Mouse (Mus musculus): ENCODE results near the gene Ttc23. TPM values are rescaled to one million over a fixed set of nuclear protein-coding genes. Genes with fewer than 3 reads are reported as not detected.

Gene Ttc23
- polyA plus RNA-seq, 1 experiment from 2014 or later, result 33.5 TPM

GRCm38 (mm10) chr7:67644833-67645680, 2.2 kb upstream of the Ttc23 start, which contains the start of gene Lrrc28:
TSS of gene Lrrc28 (minus strand) at chr7:67645268.
- H3K4me3 ChIP-seq (ENCODE audit: low read depth, low read length), result peak within 1 kb of the TSS; percentile 61
- no peaks in the 10 kb centered on the region for H3K36me3 ChIP-seq (ENCODE audit: insufficient read depth)
- peak within 1 kb of the TSS; percentile 72 for H3K4me2 ChIP-seq
- WGBS, result under 1% methylated on average over 55 of the region's 55 CpGs
- H3K9me3 ChIP-seq (ENCODE audit: low read depth, low read length), result no peaks in the 10 kb centered on the region
- H3K9ac ChIP-seq, result peak within 1 kb of the TSS; percentile 71
- no peaks in the 10 kb centered on the region for H3K27me3 ChIP-seq (ENCODE audit: insufficient read depth, low read length)
- ATAC-seq (ENCODE audit: insufficient read depth) (peak; percentile 99), DNase-seq (peak; percentile 100)
- TF ChIP-seq CTCF (IDR thresholded peaks at IDR 0.05; ENCODE audit: low read depth), result no peak
- 0 out of 2 replicates have a peak, but pooled peaks cover 9% of the 10 kb centered on the region for H3K4me1 ChIP-seq (ENCODE audit: insufficient read depth)
- peak within 1 kb of the TSS; percentile 85 for H3K27ac ChIP-seq (ENCODE audit: low read depth)

GRCm38 (mm10) chr7:67645681-67646014, 1.6 kb upstream of the Ttc23 start:
- peak overlapping the region; percentile 68 for H3K9ac ChIP-seq
- no peaks in the 10 kb centered on the region for H3K9me3 ChIP-seq (ENCODE audit: low read depth, low read length)
- H3K4me3 ChIP-seq (ENCODE audit: low read depth, low read length), result peak overlapping the region; percentile 61
- no peaks in the 10 kb centered on the region for H3K36me3 ChIP-seq (ENCODE audit: insufficient read depth)
- H3K4me2 ChIP-seq, result peak overlapping the region; percentile 72
- H3K27ac ChIP-seq (ENCODE audit: low read depth), result peak overlapping the region; percentile 85
- H3K27me3 ChIP-seq (ENCODE audit: insufficient read depth, low read length), result no peaks in the 10 kb centered on the region
- H3K4me1 ChIP-seq (ENCODE audit: insufficient read depth), result 0 out of 2 replicates have a peak, but pooled peaks cover 9% of the 10 kb centered on the region
- TF ChIP-seq CTCF (IDR thresholded peaks at IDR 0.05; ENCODE audit: low read depth), result no peak
- peak; percentile 6; the same call in 1 of the 2 replicates for ATAC-seq (ENCODE audit: insufficient read depth)
- no peak for DNase-seq
- WGBS, result under 1% methylated on average over 15 of the region's 15 CpGs

- H3K4me3 ChIP-seq (ENCODE audit: low read depth, low read length), result peak overlapping the region; percentile 61
- H3K4me1 ChIP-seq (ENCODE audit: insufficient read depth), result 0 out of 2 replicates have a peak, but pooled peaks cover 9% of the 10 kb centered on the region
- no peaks in the 10 kb centered on the region for H3K36me3 ChIP-seq (ENCODE audit: insufficient read depth)
- WGBS, result 9% methylated on average over 6 of the region's 6 CpGs
- no peak overlapping the region for H3K27ac ChIP-seq (ENCODE audit: low read depth)
- DNase-seq (no peak), ATAC-seq (ENCODE audit: insufficient read depth) (no peak)
- H3K27me3 ChIP-seq (ENCODE audit: insufficient read depth, low read length), result no peaks in the 10 kb centered on the region
- H3K9ac ChIP-seq, result peak overlapping the region; percentile 68
- no peak for TF ChIP-seq CTCF (IDR thresholded peaks at IDR 0.05; ENCODE audit: low read depth)
- H3K4me2 ChIP-seq, result peak overlapping the region; percentile 72
- H3K9me3 ChIP-seq (ENCODE audit: low read depth, low read length), result no peaks in the 10 kb centered on the region
These were observed 1.1 kb upstream of the Ttc23 start for GRCm38 (mm10) chr7:67646131-67646530.

GRCm38 (mm10) chr7:67648376-67648775, 1.2 kb downstream of the Ttc23 start:
- no peak for TF ChIP-seq CTCF (IDR thresholded peaks at IDR 0.05; ENCODE audit: low read depth)

DNA sequence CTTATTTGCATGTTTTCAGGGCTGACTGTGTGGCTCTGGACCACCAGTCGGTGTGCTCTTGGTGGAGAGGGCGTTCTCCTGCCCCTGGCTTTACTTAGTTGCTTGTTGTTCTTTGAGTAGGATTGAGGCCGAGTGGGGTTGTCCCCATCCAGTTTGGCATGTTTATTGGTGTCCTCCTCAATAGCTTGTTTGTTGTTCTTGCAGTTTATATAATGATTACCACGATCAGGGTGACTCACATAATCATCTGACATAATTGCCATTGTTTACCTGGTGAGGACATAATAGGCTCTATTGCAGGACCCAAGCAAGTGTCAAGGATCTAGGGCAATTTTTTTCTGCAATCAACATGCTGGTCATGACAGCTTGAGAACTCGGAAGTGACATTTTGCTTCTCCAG, 5.0 kb downstream of the Ttc23 start:
- no peak for TF ChIP-seq CTCF (IDR thresholded peaks at IDR 0.05; ENCODE audit: low read depth)
- no peaks in the 10 kb centered on the region for H3K9me3 ChIP-seq (ENCODE audit: low read depth, low read length)
- DNase-seq (no peak), ATAC-seq (ENCODE audit: insufficient read depth) (no peak)
- no peak overlapping the region for H3K4me3 ChIP-seq (ENCODE audit: low read depth, low read length)
- H3K9ac ChIP-seq, result no peak overlapping the region
- H3K36me3 ChIP-seq (ENCODE audit: insufficient read depth), result no peaks in the 10 kb centered on the region; the same call in 1 of the 2 replicates
- no peak overlapping the region for H3K27ac ChIP-seq (ENCODE audit: low read depth)
- 61% methylated on average over 5 of the region's 5 CpGs for WGBS
- H3K27me3 ChIP-seq (ENCODE audit: insufficient read depth, low read length), result no peaks in the 10 kb centered on the region
- no peak overlapping the region for H3K4me2 ChIP-seq
- peaks cover 10% of the 10 kb centered on the region; the same call in 1 of the 2 replicates for H3K4me1 ChIP-seq (ENCODE audit: insufficient read depth)

More at GRCm38 (mm10) chr7:67648376-67648775, 1.2 kb downstream of the Ttc23 start:
- 51% methylated on average over 4 of the region's 4 CpGs for WGBS
- H3K9me3 ChIP-seq (ENCODE audit: low read depth, low read length), result no peaks in the 10 kb centered on the region
- H3K27ac ChIP-seq (ENCODE audit: low read depth), result no peak overlapping the region
- ATAC-seq (ENCODE audit: insufficient read depth) (no peak), DNase-seq (no peak)
- H3K36me3 ChIP-seq (ENCODE audit: insufficient read depth), result no peaks in the 10 kb centered on the region
- 0 out of 2 replicates have a peak, but pooled peaks cover 9% of the 10 kb centered on the region for H3K4me1 ChIP-seq (ENCODE audit: insufficient read depth)
- peak overlapping the region; percentile 24; the same call in 1 of the 2 replicates for H3K9ac ChIP-seq
- peak overlapping the region; percentile 56 for H3K4me2 ChIP-seq
- H3K27me3 ChIP-seq (ENCODE audit: insufficient read depth, low read length), result no peaks in the 10 kb centered on the region
- peak overlapping the region; percentile 44 for H3K4me3 ChIP-seq (ENCODE audit: low read depth, low read length)

GRCm38 (mm10) chr7:67654668-67655067, 7.5 kb downstream of the Ttc23 start:
- Histone ChIP-seq H3K27me3 (ENCODE audit: insufficient read depth, low read length) (no peaks in the 10 kb centered on the region), H3K4me1 (ENCODE audit: insufficient read depth) (peaks cover 6% of the 10 kb centered on the region; the same call in 1 of the 2 replicates), H3K4me3 (ENCODE audit: low read depth, low read length) (no peak overlapping the region), H3K36me3 (ENCODE audit: insufficient read depth) (no peaks in the 10 kb centered on the region; the same call in 1 of the 2 replicates), H3K9ac (no peak overlapping the region), H3K27ac (ENCODE audit: low read depth) (no peak overlapping the region), H3K4me2 (no peak overlapping the region), H3K9me3 (ENCODE audit: low read depth, low read length) (no peaks in the 10 kb centered on the region)
- no peak for TF ChIP-seq CTCF (IDR thresholded peaks at IDR 0.05; ENCODE audit: low read depth)
- DNase-seq (peak; percentile 29), ATAC-seq (ENCODE audit: insufficient read depth) (0 out of 2 replicates have a peak, but pooled peaks have one; percentile 24)
- WGBS, result 58% methylated on average over 7 of the region's 7 CpGs

- WGBS, result 15% methylated on average over 1 of the region's 1 CpGs
- Histone ChIP-seq H3K27me3 (ENCODE audit: insufficient read depth, low read length) (no peaks in the 10 kb centered on the region), H3K27ac (ENCODE audit: low read depth) (peak overlapping the region; percentile 45; the same call in 1 of the 2 replicates), H3K4me1 (ENCODE audit: insufficient read depth) (peaks cover 6% of the 10 kb centered on the region; the same call in 1 of the 2 replicates), H3K9ac (no peak overlapping the region), H3K4me2 (no peak overlapping the region), H3K9me3 (ENCODE audit: low read depth, low read length) (no peaks in the 10 kb centered on the region), H3K4me3 (ENCODE audit: low read depth, low read length) (no peak overlapping the region), H3K36me3 (ENCODE audit: insufficient read depth) (no peaks in the 10 kb centered on the region; the same call in 1 of the 2 replicates)
- peak; percentile 54; the same call in 1 of the 2 replicates for ATAC-seq (ENCODE audit: insufficient read depth)
- DNase-seq, result peak; percentile 29
- no peak for TF ChIP-seq CTCF (IDR thresholded peaks at IDR 0.05; ENCODE audit: low read depth)
These were observed 8.0 kb downstream of the Ttc23 start for GRCm38 (mm10) chr7:67655186-67655585.
